Mouse (Mus musculus): ENCODE measurements around the gene Hist1h2ad.
"Not testable (repeated sequence)": the region's sequence is repeated elsewhere in the genome, so short reads cannot be mapped to it uniquely, and the experiment has no call there.

Gene Hist1h2ad

GRCm38 (mm10) chr13:23542225-23542980, 31.8 kb upstream of the Hist1h2ad start:
- not testable (repeated sequence) for DNase-seq

- not testable (repeated sequence) for DNase-seq
These were observed 31.1 kb upstream of the Hist1h2ad start, which contains the start of gene Hist1h2bh for GRCm38 (mm10) chr13:23542999-23543607. Hist1h2bh (minus strand) TSS chr13:23543392.

- peak; percentile 68 for DNase-seq
These were observed 30.0 kb upstream of the Hist1h2ad start, which contains the start of gene Hist1h3f for GRCm38 (mm10) chr13:23543965-23544786. Hist1h3f (plus strand) TSS chr13:23544052.

GRCm38 (mm10) chr13:23544787-23545120, 29.4 kb upstream of the Hist1h2ad start:
- DNase-seq = not testable (repeated sequence)

- DNase-seq = no peak
These were observed 27.5 kb upstream of the Hist1h2ad start for GRCm38 (mm10) chr13:23546694-23547093.

GRCm38 (mm10) chr13:23550761-23551145, 23.4 kb upstream of the Hist1h2ad start:
- DNase-seq = no peak

- DNase-seq = peak; percentile 86
These were observed 22.9 kb upstream of the Hist1h2ad start, which contains the start of gene Hist1h4f for GRCm38 (mm10) chr13:23551146-23551834. Hist1h4f (minus strand) TSS chr13:23551648.

- DNase-seq = no peak
These were observed 22.0 kb upstream of the Hist1h2ad start for GRCm38 (mm10) chr13:23551931-23552914.

- DNase-seq = no peak
These were observed 21.2 kb upstream of the Hist1h2ad start, which contains the start of gene Hist1h1d for GRCm38 (mm10) chr13:23552962-23553361. Hist1h1d (plus strand) TSS chr13:23553262.

GRCm38 (mm10) chr13:23554393-23554792, 19.8 kb upstream of the Hist1h2ad start:
- DNase-seq = no peak

GRCm38 (mm10) chr13:23554925-23555838, 19.0 kb upstream of the Hist1h2ad start:
- peak; percentile 65 for DNase-seq

- peak; percentile 54 for DNase-seq
These were observed 18.3 kb upstream of the Hist1h2ad start for GRCm38 (mm10) chr13:23555839-23556416.

GRCm38 (mm10) chr13:23556906-23557305, 17.3 kb upstream of the Hist1h2ad start:
- no peak for DNase-seq

GRCm38 (mm10) chr13:23560699-23561098, 13.5 kb upstream of the Hist1h2ad start:
- DNase-seq = not testable (repeated sequence)

- DNase-seq = not testable (repeated sequence)
These were observed 12.7 kb upstream of the Hist1h2ad start for GRCm38 (mm10) chr13:23561531-23561882.

- peak; percentile 90 for DNase-seq
These were observed 12.1 kb upstream of the Hist1h2ad start, which contains the start of gene Hist1h3e for GRCm38 (mm10) chr13:23561883-23562659. Hist1h3e (minus strand) TSS chr13:23562369.

- DNase-seq = no peak
These were observed 11.3 kb upstream of the Hist1h2ad start for GRCm38 (mm10) chr13:23562699-23563462.

- no peak for DNase-seq
These were observed 9.7 kb upstream of the Hist1h2ad start for GRCm38 (mm10) chr13:23564482-23564881.
